Mouse (Mus musculus) forebrain, embryonic 16.5 days (tissue): Measurements from ENCODE around the gene Gm32742. TPM values are rescaled to one million over a fixed set of nuclear protein-coding genes. Genes with fewer than 3 reads are reported as not detected.

Experiments used
- ATAC-seq: fragments of 200-750 bp; cut with Nextera tagmentation; 2 replicates; pipeline ENCODE4 v1.8.0; 2017; ENCODE audit warnings: mild to moderate bottlenecking, moderate library complexity
- H3K27ac ChIP-seq: fragments of 300-500 bp; sonication (generic); 2 replicates; pipeline ENCODE4 v1.5.1; 2014; ENCODE audit warnings: low read length, control low read depth
- H3K27me3 ChIP-seq: fragments of 300-500 bp; sonication (generic); replicated peaks from 2 replicates; pipeline ENCODE4 v1.6.1; 2014; ENCODE audit warnings: low read length; ENCODE audit not compliant: control insufficient read depth, insufficient read depth
- H3K36me3 ChIP-seq: fragments of 300-500 bp; sonication (generic); 2 replicates; pipeline ENCODE4 v1.6.1; 2014; ENCODE audit not compliant: control insufficient read depth, insufficient read depth
- H3K4me1 ChIP-seq: fragments of 300-500 bp; sonication (generic); replicated peaks from 2 replicates; pipeline ENCODE4 v1.6.1; 2014; ENCODE audit warnings: low read length; ENCODE audit not compliant: control insufficient read depth, insufficient read depth
- H3K4me2 ChIP-seq: fragments of 300-500 bp; sonication (generic); 2 replicates; pipeline ENCODE4 v1.6.1; 2014; ENCODE audit warnings: mild to moderate bottlenecking, low read length, control low read depth
- H3K4me3 ChIP-seq: fragments of 300-500 bp; sonication (generic); replicated peaks from 2 replicates; pipeline ENCODE4 v1.5.1; 2014; ENCODE audit warnings: mild to moderate bottlenecking, low read length, control low read depth
- H3K9ac ChIP-seq: fragments of 300-500 bp; sonication (generic); replicated peaks from 2 replicates; pipeline ENCODE4 v1.6.1; 2014; ENCODE audit warnings: low read depth, low read length, control low read depth
- H3K9me3 ChIP-seq: fragments of 300-500 bp; sonication (generic); 2 replicates; pipeline ENCODE4 v1.6.1; 2016; ENCODE audit warnings: low read length; ENCODE audit not compliant: control insufficient read depth
- WGBS: fragments of 180-500 bp; shearing (Covaris S2); extraction: QIAGEN DNeasy Blood & Tissue Kit; methylation state at CpG from one replicate; pipeline ENCODE4 v1.1.7; 2014; 5-methylcytosine and 5-hydroxymethylcytosine counted together
- polyA plus RNA-seq: library from polyadenylated mRNA; unstranded; fragments of >200 nt; fragmentation: Nextera tagmentation; extraction: Ambion mirVana; gene quantifications from 2 replicates; pipeline ENCODE4 v1.2.1, GENCODE M21; 2015

The Gm32742 gene
- 0.03 and 0.05 TPM in 2 replicates for polyA plus RNA-seq

DNA sequence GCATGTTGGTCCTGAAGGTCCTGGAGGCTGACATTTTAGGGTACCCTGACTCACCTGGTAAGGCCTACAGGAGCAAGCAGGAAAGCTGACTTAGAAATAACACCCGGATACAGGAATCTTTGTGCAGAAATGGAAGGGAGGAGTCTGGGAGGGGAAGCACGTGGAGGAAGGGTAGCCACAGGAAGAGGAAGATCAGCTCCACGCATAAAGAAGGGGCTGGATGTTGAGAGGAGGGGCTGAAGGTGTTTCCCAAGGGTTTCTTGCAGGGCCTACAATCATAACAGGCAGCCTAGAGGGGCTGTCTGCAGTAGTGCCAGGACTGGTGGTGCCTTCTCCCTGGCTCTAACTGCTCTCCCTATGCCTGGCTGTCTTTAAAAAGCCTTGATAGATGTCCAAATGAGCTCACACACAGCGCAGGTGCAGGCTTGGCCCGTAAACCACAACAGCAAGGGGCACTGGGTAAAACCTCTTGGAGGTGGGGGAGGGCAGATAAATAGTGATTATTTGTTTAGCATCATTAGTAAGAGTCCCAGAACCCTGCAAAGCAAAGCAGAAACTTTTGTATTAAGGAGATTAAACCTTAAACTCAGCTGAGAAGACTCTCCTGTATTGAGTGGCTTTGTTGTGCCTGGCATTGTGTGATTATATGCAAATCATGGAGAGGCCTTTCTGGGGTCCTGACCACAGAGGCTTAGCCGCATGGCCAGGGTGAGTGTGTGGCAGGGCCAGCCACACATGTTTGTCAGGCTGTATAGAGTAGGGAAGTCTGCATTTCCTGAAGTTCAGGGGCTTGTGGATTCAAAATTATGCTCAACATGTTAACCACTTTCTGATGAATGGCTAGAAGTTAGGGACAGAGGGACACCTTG is at the start of gene Gm32742:
TSS of gene Gm32742 (minus strand) at position 206 of the 869 bp plus-strand sequence.
- no peak within 1 kb of the TSS for H3K9ac ChIP-seq
- no peak within 1 kb of the TSS for H3K27ac ChIP-seq
- no peak for ATAC-seq
- H3K27me3 ChIP-seq = peaks cover 5% of the 10 kb centered on the region; the same call in 1 of the 2 replicates
- H3K36me3 ChIP-seq = no peaks in the 10 kb centered on the region
- no peaks in the 10 kb centered on the region for H3K9me3 ChIP-seq
- H3K4me1 ChIP-seq = no peaks in the 10 kb centered on the region
- WGBS = 31% methylated on average over 6 of the region's 6 CpGs
- no peak within 1 kb of the TSS for H3K4me2 ChIP-seq
- no peak within 1 kb of the TSS for H3K4me3 ChIP-seq

GRCm38 (mm10) chr9:51213729-51214237 is 48.5 kb upstream of the Gm32742 start:
- Histone ChIP-seq H3K27me3 (no peaks in the 10 kb centered on the region), H3K9me3 (no peaks in the 10 kb centered on the region), H3K4me2 (no peak overlapping the region), H3K36me3 (no peaks in the 10 kb centered on the region), H3K9ac (no peak overlapping the region), H3K27ac (no peak overlapping the region), H3K4me1 (no peaks in the 10 kb centered on the region; the same call in 1 of the 2 replicates), H3K4me3 (no peak overlapping the region)
- 91% methylated on average over 6 of the region's 6 CpGs for WGBS
- ATAC-seq = no peak

- Histone ChIP-seq H3K27ac (no peak within 1 kb of the TSS), H3K4me2 (no peak within 1 kb of the TSS), H3K4me1 (peaks cover 2% of the 10 kb centered on the region; the same call in 1 of the 2 replicates), H3K4me3 (no peak within 1 kb of the TSS), H3K9ac (no peak within 1 kb of the TSS), H3K27me3 (no peaks in the 10 kb centered on the region), H3K9me3 (no peaks in the 10 kb centered on the region), H3K36me3 (no peaks in the 10 kb centered on the region)
- WGBS = 84% methylated on average over 20 of the region's 20 CpGs
- ATAC-seq = no peak
These were observed 47.9 kb upstream of the Gm32742 start, which contains the start of gene Pou2af1 for GRCm38 (mm10) chr9:51213023-51213728. Gene Pou2af1, plus strand, starts transcription at chr9:51213708.

GRCm38 (mm10) chr9:51211191-51211590 is 45.9 kb upstream of the Gm32742 start:
- no peak for ATAC-seq
- Histone ChIP-seq H3K36me3 (no peaks in the 10 kb centered on the region), H3K4me3 (no peak overlapping the region), H3K9me3 (no peaks in the 10 kb centered on the region), H3K9ac (no peak overlapping the region), H3K4me2 (no peak overlapping the region), H3K27me3 (no peaks in the 10 kb centered on the region), H3K4me1 (peaks cover 2% of the 10 kb centered on the region; the same call in 1 of the 2 replicates), H3K27ac (no peak overlapping the region)
- WGBS = 73% methylated on average over 6 of the region's 6 CpGs

DNA sequence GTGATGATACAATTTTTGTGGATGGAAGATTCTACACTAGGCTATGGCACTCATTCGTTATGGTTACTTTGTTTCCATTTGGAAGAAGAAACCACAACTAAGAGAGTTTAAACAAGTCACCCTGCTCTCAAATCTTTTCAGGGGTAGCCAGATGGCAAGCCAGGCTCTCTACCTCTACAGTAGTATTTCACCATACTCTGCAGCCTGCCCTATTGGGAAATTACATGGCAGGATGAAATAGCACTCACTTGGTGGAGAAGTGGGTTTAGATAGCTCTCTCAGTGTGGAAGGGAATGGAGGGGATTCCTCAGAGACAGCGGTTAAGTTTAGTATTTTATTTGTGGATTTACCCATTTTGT is 43.6 kb upstream of the Gm32742 start:
- no peaks in the 10 kb centered on the region for H3K9me3 ChIP-seq
- no peak overlapping the region for H3K4me2 ChIP-seq
- ATAC-seq = peak; percentile 57; the same call in 1 of the 2 replicates
- WGBS = 82% methylated on average over 2 of the region's 2 CpGs
- H3K27me3 ChIP-seq = no peaks in the 10 kb centered on the region
- H3K9ac ChIP-seq = no peak overlapping the region
- H3K4me1 ChIP-seq = peaks cover 2% of the 10 kb centered on the region; the same call in 1 of the 2 replicates
- H3K36me3 ChIP-seq = no peaks in the 10 kb centered on the region
- no peak overlapping the region for H3K4me3 ChIP-seq
- H3K27ac ChIP-seq = no peak overlapping the region

- Histone ChIP-seq H3K4me2 (no peak overlapping the region), H3K27ac (no peak overlapping the region), H3K9me3 (0 out of 2 replicates have a peak, but pooled peaks cover 3% of the 10 kb centered on the region), H3K4me3 (no peak overlapping the region), H3K36me3 (no peaks in the 10 kb centered on the region), H3K4me1 (no peaks in the 10 kb centered on the region), H3K9ac (no peak overlapping the region), H3K27me3 (no peaks in the 10 kb centered on the region)
- 77% methylated on average over 4 of the region's 4 CpGs for WGBS
- no peak for ATAC-seq
These were observed 29.5 kb upstream of the Gm32742 start for GRCm38 (mm10) chr9:51194790-51195189.

DNA sequence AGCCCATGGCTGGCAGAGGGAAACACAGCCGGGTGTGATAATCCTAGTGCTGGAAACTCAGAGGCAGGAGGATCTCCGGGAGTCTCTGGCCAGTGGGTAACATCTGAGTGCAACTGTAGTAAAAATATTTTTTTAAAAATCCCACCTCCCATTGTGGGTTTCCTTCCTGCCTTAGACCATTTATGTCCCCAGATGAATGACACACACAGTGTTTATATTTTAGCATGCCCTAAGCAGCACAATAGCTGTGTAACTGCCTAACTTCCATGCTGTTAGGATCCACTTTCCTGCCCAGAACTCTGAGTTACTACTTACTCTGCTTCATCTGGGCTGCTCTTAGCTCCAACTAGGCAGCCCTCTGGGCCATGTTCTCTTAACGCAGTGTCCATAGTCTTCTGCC is 25.3 kb upstream of the Gm32742 start:
- whole genome bisulfite sequencing = 97% methylated on average over 3 of the region's 3 CpGs
- H3K27ac ChIP-seq = no peak overlapping the region
- ATAC-seq = no peak
- peaks cover 4% of the 10 kb centered on the region; the same call in 1 of the 2 replicates for H3K4me1 ChIP-seq
- no peaks in the 10 kb centered on the region for H3K27me3 ChIP-seq
- H3K4me2 ChIP-seq = no peak overlapping the region
- no peak overlapping the region for H3K9ac ChIP-seq
- no peak overlapping the region for H3K4me3 ChIP-seq
- H3K9me3 ChIP-seq = 0 out of 2 replicates have a peak, but pooled peaks cover 3% of the 10 kb centered on the region
- no peaks in the 10 kb centered on the region for H3K36me3 ChIP-seq

GRCm38 (mm10) chr9:51185871-51186270 is 20.6 kb upstream of the Gm32742 start:
- H3K36me3 ChIP-seq = no peaks in the 10 kb centered on the region
- H3K9me3 ChIP-seq = no peaks in the 10 kb centered on the region
- peaks cover 4% of the 10 kb centered on the region; the same call in 1 of the 2 replicates for H3K4me1 ChIP-seq
- ATAC-seq = no peak
- no peak overlapping the region for H3K4me3 ChIP-seq
- WGBS = 70% methylated on average over 5 of the region's 5 CpGs
- H3K9ac ChIP-seq = no peak overlapping the region
- H3K4me2 ChIP-seq = no peak overlapping the region
- H3K27me3 ChIP-seq = no peaks in the 10 kb centered on the region
- no peak overlapping the region for H3K27ac ChIP-seq

DNA sequence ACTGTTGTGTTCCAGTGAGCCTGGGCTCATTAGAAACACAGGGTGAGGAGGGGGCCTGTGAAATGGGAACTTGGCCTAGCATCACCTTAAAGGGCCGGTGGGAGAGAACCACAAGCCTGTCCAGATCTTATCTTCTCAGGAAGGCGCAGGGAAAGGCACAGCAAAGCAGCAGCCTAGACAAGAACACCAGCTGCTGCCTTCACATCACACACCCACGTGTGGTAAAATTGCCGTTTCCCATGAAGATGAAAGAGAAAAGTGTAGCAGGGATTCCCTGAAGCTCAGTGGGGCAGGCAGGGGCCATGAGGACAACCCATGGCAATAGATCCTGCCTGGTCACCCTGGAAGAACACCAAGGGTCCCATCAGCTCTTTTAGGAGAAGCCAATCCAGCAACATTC is 20.1 kb upstream of the Gm32742 start:
- no peak overlapping the region for H3K27ac ChIP-seq
- WGBS = 80% methylated on average over 4 of the region's 4 CpGs
- no peaks in the 10 kb centered on the region for H3K9me3 ChIP-seq
- no peak overlapping the region for H3K9ac ChIP-seq
- no peak overlapping the region for H3K4me3 ChIP-seq
- H3K4me2 ChIP-seq = no peak overlapping the region
- ATAC-seq = no peak
- no peaks in the 10 kb centered on the region for H3K27me3 ChIP-seq
- peaks cover 6% of the 10 kb centered on the region; the same call in 1 of the 2 replicates for H3K4me1 ChIP-seq
- H3K36me3 ChIP-seq = no peaks in the 10 kb centered on the region
